Mouse (Mus musculus) fibroblast of lung, adult 2 months (primary cell): Measurements from ENCODE around the gene Ppp1r27.
"Not testable (repeated sequence)": the region's sequence is repeated elsewhere in the genome, so short reads cannot be mapped to it uniquely, and the experiment has no call there.

ENCODE experiments used
- DNase-seq: peaks from one replicate; pipeline ENCODE4 v3.0.0-alpha.2; 2011; ENCODE audit warnings: low read depth

Gene Ppp1r27

GRCm38 (mm10) chr11:120515611-120516010 lies 35.3 kb downstream of the Ppp1r27 start:
- no peak for DNase-seq

GRCm38 (mm10) chr11:120514262-120514661 lies 36.7 kb downstream of the Ppp1r27 start:
- DNase-seq: not testable (repeated sequence)

GRCm38 (mm10) chr11:120512790-120513453 lies 38.0 kb downstream of the Ppp1r27 start:
- no peak for DNase-seq

GRCm38 (mm10) chr11:120510375-120511030 lies 40.4 kb downstream of the Ppp1r27 start:
- DNase-seq: no peak

- DNase-seq: no peak
Measured at GRCm38 (mm10) chr11:120509940-120510339, 41.0 kb downstream of the Ppp1r27 start.

- no peak for DNase-seq
Measured at GRCm38 (mm10) chr11:120508290-120508870, 42.6 kb downstream of the Ppp1r27 start.

GRCm38 (mm10) chr11:120507611-120508289 lies 43.2 kb downstream of the Ppp1r27 start:
- DNase-seq: no peak

GRCm38 (mm10) chr11:120506899-120507298 lies 44.0 kb downstream of the Ppp1r27 start:
- DNase-seq: no peak

GRCm38 (mm10) chr11:120505661-120506060 lies 45.3 kb downstream of the Ppp1r27 start:
- DNase-seq: no peak

- no peak for DNase-seq
Measured at GRCm38 (mm10) chr11:120501701-120502100, 49.2 kb downstream of the Ppp1r27 start.

GRCm38 (mm10) chr11:120501018-120501417 lies 49.9 kb downstream of the Ppp1r27 start:
- DNase-seq: no peak

GRCm38 (mm10) chr11:120500357-120500756 lies 50.6 kb downstream of the Ppp1r27 start:
- DNase-seq: no peak
